Mouse (Mus musculus): ENCODE measurements at regions not wholly inside any gene's neighbourhood (a gene's known extent, or its start where the extent isn't known, plus 50 kb on each side); places are given as distances from the start of the nearest gene placed in this dataset.

DNA sequence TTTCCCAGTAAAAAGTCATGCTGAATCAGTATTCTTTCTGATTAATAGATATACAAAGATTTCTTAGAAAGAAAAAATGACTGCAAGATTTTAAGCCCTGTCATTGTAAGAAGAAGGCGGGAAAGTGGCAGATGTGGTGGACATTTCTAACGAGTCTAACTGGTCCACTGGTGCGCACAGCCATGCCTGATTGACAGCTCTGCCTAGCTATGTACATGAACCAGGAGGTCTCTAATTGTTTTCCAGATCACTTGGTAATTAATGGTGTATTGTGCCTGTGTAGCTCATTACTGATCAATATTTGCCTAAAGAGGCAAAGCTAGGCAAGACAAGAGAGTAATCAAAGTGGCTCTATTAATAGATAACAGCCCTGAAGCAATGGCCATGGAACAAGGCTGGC, 227.5 kb upstream of the Ndst3 start:
- no peak for DNase-seq

DNA sequence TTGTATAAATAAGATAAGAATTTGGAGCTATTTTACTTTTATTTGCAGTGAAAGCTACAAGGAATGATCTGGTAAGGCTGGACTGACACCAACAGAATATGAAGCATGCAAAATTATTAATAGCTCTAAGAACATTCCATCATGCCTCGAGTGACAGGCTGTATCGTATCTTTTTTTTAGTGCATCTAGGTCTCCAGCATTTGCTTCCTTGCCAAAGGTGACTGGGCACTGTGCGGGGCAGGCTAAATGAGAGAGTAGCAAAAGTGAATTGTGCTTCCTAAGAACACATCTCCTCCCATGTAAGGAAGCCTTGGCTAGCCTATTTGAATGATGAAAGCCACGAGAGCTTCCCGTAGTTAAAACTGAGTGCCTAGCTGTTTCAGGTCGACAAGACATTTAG, 261.5 kb upstream of the Ndst3 start:
- no peak for DNase-seq

DNA sequence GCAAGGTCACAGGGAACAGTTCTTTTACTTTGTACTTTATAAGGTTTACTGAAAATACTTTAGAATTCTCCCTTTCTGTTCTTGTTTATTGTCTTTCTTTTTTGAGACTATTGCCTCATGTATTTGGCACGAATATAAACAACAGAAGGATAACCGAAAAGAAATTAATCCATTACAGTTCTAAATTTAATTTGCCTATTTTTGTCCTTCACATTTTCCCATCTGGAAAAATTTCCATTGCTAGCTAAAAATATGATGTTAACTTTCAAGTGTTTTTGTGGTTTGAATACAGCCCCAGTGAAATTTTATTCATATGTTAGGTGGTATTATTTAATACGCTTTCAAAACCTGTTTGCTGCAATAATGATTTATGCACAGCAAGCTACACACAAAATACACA, 276.7 kb upstream of the Ndst3 start:
- no peak for DNase-seq

DNA sequence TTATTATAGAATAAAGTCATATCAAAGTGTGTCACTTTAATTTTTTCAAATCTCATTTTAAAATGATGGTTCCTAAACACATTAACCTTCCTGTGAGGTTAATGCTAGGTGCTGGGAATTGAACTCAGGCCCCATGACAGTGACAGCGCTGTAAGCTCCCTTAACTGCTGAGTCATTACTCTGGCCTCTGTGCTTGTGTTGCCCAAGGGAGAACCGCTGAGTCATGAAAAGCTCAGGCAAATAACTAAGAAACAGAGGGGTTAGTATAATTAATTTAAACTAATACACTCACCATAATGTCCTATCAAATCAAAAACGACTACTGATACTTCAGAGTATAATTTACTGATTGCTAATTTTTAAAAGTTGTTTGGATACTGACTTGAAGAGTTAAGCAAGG, 281.7 kb upstream of the Ndst3 start:
- DNase-seq: no peak

DNA sequence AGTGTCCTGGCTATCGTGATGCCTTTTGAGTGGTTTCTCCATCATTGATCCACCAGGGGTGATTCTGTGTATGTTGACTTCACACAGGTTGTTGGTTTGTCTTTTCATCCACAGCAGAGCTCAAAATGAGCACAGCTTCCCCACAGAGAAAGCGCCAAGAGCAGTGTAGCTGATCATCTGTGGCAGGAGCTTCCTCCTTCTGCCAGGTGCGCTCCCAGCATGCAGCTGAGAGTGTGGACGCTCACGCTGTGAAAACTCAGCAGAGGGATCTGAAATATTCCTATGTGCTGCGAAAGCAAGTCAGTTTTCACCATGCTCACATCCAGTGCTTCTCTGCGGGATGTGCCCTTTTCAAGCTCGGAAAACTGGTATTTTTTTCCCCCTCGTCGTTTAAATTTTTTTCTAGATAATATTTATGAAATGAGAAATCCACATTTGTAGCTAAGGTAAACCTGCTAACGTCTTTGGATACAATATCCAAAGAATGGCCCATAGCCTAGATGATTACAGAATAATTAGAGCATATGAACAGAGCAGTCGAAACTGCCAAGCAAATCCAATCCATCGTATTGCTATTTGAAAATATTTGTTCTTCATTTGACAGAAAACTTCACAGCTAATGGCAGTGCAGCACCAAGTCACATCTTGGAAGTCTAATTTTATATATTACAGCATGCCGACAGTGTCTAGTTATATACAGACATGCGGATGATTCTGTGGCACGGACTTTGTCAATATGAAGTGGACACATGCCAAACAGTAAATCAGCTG, 283.3 kb upstream of the Ndst3 start:
- DNase-seq: no peak

DNA sequence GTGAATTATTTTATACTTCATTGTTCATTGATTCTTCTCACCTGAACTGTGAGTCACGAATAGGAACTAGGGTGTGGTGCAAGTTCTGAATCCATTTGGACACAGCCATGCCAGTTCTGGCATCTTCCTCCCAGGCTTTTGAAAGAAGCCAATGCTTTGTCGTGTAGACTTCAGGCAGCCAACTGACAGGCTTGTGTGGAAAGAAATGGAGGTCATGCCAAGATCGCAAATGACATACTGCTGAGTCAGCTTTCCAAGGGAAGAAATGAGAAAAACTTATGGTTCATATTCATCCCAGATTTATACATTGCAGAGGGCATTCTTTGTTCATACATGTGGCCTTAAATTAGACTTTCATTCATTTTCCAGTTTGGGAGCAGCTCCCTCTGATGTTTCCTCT, 285.8 kb upstream of the Ndst3 start:
- DNase-seq: no peak

DNA sequence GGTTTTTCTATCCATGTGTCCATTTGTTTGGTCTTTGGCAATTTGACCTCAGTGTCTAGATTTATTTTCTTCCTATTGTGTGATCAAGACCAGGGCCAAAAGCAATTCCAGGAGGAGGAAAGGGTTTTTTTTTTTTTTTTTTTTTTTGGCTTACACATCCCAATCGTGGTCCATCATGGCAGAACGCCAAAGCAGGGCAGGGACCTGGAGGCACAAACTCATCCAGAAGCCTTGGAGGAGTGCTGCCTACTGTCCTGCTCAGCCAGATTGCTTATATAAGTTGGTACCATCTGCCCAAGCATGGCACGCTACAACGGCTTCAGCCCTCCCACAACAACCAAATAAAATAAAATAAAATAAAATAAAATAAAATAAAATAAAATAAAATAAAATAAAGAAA, 286.5 kb upstream of the Ndst3 start:
- no peak for DNase-seq

DNA sequence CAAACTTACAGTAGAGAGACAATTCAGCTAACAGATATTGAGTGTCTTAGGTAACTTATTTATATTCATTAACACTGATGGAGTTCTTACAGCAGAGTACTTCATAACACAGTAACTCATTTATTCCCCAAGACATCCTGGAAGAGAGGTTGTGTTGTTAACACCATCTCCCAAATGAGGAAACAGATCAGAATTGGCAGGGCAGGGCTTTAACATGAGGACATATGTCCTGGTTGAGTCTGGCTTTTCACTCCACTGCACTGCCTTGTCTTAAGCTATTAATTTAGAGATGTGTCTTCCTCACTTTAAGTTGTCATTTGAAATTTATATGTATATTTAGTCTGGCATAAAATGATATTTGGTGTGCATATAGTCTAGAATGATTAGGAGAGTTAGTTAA, 292.4 kb upstream of the Ndst3 start:
- no peak for DNase-seq

DNA sequence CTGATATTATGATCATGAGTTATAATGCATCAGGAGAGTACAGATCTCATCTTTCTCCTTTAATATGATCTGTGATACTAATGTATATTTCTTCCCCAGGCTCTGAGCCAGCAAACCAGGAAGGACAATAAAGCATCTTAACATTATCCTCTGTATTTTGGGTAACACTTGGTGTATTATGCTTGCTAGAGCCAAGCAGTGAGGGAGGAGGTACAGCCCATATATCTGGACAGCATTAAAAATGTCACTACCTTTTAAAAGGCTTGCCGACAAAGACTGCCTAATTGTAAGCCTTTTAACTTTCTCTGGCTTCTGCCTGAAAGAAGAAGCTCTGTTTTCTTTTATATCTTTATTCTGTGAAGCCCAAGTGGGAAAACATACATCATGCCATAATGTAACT, 292.9 kb upstream of the Ndst3 start:
- no peak for DNase-seq

DNA sequence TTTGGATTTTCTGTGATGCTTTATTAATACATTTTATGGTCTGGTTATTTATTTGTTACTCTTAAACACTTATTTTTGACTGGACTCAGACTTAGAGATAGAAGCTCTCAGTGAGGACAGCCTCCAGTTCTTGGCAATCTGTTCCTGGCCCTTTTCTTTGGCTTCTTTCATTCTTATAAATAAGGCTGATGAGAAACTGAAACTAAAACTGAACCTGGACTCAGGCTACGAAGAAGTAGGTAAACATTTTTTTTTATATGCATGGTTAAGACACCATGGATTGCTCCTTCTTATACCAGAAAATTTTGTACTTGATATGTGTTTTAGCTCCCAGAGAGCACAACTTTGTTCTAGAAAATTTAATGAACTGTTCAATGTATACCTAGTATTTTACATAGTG, 293.4 kb upstream of the Ndst3 start:
- DNase-seq: no peak

DNA sequence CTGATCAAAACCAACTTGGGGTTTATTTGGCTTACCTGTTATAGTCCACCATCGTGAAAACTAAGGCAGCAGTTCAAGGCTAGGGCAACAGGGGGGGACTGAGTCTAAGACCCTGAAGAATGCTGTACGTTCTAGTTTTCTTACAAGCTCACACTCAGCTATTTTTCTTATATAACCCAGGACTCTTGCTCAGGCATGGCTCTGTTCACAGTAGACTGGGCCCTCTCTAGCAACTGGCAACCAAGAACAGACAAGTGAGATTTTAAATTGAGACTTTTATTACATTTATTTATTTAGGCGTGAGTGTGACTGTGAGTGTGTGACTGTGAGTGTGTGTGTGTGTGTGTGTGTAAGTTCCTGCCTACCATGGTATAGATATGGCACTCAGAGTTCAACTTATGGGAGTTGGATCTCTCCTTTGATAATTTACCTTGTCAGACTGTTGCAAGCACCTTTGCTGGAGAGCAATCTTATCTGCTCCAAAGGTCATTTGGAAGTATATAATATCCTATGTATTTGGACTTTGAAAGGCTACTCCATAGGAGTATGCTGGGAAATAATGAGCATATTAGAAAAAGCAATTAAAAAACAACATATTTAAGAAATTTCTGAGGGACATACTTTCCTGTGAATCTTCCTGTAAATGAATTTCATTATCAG, 309.4 kb upstream of the Ndst3 start:
- DNase-seq: no peak

DNA sequence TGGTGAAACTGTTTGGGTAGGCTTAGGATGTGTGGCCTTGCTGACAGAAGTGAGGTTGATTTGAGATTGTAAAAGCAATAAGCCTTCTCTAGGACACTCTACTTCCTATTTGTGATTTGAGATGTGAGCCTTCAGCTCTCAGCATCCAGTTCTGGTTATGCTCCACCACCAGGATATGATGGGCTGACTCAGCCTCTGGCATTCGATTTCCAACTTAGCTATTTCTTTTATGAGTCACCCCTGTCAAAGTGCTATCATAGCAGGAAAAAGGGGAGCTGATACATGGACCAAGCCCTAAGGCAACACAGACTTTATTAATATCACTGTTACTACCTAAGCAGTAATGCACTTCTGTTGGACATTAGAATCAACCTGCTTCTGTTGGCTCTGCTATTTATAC, 310.2 kb upstream of the Ndst3 start:
- DNase-seq: no peak

DNA sequence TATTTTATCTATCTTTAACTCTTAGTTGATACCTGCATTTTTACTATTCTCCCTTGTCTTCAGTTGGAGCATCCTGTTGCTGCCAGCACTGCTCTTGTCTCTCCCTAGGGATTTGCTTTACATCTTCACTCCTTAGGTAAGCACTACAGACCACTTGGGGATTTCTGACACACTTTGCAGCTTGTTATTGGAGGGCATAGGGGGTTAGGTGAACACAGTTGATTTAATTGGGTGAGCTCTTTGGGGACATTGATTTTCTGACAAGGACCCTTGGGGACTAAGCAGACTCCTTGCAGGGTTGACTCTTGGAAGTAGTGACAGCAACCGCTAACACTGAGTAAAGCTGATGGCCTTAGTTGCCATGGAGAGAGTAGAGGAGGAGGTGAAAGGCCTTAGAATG, 309.0 kb upstream of the Tram1l1 start:
- DNase-seq: no peak

DNA sequence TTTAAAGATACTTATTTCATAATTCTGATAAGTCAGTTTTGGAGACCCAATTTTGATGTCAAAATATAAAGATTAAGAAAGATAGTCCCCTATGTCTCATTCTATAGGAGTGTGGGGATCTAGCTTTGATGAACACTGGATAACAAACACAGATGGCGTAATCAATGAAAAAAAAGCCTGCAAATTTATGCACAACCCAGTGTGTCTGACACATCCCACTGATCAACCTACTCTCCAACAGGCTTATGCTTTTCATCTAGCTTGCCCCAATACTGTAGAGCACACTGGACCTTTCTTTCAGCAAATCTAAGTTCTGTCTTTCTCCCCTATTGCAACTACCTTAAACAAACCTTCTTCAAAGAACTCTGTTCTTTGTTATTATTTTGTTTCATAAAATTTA, 302.0 kb upstream of the Tram1l1 start:
- DNase-seq: no peak

DNA sequence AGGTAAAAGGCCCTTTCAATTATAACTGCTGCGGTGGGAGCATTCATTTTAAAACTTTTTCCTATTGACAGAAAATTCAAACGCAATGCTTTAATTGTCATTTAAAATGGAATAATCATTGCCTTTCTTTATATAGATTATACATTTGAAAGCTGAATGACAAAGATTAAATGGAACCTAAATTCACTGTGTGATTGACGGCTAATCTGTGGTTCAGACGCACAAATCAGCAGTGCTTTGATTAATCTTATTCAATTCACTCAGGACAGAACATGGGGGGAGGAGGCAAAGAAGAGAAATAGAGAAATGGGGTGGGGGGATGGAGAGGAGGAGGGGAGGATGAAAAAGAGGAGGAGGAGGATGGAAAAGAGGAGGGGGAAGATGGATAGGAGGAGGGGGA, 294.5 kb upstream of the Tram1l1 start:
- no peak for DNase-seq

DNA sequence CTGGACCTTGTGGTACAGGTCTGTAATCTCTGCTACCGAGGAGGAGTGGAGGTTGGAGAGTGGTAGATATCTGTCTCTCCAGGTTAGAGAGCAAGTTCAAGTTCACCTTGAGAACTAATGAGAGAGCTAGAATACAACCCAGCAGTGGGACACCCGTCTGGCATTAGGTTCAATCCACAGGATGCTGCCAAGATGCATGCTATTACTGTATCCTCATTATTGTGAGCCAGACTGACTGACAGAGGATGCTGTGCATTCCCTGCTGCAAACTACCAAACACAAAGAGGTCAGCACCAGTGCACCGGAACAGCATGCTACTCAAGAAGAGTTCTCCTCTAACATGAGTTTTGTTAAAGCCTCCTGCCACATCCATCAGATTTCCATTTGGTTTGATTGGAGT, 253.6 kb upstream of the Tram1l1 start:
- no peak for DNase-seq

DNA sequence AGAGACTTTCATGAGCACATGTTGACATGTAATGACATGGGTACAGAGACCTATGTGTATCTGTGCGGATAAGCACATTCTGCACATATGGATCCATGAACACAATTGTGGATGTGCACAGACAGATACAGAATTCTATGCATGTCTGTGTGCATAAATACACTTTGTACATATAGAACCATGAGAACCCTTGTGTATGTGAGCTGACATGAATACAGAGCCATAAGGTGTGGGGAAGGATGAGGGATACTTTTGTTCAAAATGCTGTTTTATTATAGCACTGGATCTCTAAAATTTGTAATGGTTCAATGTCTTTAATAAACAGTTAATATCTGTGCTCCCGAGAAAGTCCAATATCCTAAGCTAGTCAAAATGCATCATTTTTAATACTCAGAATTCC, 253.1 kb upstream of the Tram1l1 start:
- DNase-seq: no peak

DNA sequence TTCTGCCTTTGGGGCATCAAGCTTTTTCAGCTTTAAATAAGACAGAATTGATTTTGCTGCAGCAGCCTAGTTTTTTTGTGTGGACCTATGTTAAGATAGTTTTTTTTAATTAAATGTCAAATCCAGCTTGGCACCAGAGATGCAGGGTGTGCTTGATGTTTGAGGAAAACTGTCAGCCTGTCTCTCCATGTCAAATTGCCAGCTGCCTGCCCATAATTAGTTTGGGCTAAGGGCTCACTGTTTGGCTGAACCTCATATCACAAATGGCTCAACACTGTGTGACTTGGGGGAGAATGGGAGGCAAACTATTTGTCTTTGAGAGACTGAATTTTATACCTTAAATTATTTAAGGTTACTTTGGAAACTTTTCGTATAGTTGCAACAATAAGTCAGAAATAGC, 252.7 kb upstream of the Tram1l1 start:
- DNase-seq: no peak

DNA sequence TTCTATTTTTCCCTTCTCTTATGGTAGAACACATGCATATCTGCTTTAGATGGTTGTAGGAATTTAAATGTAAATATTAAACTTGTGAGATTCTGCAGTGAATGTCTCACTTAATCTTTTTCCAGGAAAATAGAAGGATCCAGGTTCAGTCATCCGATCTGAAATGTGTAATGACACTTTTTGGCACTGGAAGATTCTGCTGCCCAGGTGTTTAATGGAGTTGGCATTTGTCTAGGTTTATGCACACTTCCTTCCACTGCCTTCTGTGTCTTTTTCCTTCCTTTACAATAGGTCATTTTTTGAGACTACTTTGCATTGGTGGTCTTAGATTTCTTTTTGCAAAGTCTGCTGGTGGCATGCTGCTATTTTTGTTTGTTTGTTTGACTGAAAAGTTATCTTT, 251.5 kb upstream of the Tram1l1 start:
- DNase-seq: no peak

DNA sequence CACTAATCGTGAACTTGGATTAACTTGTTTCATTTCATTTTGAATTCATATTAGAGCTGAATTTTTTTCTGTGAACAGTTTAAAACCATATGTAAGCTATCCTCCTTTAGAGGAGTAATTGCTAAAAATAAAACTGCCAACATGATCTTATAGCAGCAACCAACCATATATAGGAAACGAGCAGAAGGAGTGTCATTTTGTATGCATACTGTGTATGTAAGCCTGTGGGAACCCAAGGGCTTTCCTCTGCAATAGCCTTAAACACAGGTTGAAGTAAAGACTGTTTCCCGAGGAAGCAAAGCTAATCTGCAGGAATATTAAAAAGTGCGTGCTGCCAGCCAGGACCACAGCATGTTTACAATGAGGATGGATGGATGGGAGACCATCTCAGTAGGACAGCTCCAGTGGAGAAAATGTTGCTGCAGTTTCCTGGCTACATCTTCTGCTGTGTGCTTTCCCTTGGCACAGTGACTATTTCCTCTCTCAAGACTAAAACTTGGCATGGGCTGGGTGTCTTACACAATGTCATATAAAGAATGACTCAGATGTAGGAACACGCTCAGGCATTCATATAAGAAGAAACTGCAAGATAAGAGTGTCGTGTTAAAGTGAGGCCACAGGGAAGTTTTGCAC, 244.6 kb upstream of the Tram1l1 start:
- no peak for DNase-seq

DNA sequence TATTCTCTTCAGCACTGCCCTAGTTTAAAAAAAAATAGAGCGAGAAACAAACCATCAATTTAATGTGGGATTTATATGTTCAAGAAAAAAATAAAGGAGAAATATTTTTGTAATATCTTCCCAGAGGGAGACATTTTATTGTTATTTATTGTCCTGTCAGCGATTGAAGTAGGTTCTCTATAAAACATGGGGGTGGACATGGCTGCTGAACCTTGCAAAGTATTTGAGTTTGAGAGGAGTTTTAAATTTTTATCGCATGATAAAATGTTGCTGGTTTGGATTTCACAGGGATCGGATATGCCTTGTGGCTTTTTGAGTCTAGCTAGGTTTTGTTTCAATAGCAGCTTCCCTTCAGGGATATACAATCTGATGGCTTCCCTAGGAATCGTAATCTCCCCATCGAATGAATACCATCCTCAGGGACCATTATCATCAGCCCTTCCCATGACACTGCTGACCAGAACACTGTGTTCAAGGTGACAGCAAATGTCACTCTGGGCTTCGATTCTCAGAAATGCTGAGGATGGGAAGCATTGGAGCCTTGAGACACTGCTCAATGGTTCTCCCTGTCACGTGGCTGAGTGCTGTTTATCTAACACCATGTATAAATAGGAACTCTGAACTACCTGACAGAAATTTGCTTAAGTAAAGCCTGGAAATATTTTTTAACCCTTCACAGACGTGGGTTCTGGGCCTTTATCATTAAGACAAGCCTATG, 228.1 kb upstream of the Tram1l1 start:
- no peak for DNase-seq

DNA sequence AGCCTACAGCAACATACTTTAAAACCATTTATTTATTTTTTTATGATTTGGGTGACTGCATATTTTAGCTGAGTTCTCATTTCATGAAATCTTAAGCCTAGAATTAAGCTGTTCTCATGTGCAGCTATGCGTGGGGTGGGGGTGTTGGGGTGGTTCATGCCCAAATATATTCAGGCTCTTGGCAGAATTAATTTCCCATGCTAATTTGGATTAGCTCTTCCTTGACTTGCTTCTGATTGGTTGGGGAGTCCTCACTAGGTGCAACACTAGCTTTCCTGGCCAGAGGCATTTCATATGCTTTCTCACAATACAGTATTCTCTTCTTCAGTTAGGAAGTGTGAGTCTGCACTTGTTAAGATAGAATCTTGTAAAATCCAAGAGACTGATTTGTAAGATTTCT, 206.7 kb upstream of the Tram1l1 start:
- no peak for DNase-seq

DNA sequence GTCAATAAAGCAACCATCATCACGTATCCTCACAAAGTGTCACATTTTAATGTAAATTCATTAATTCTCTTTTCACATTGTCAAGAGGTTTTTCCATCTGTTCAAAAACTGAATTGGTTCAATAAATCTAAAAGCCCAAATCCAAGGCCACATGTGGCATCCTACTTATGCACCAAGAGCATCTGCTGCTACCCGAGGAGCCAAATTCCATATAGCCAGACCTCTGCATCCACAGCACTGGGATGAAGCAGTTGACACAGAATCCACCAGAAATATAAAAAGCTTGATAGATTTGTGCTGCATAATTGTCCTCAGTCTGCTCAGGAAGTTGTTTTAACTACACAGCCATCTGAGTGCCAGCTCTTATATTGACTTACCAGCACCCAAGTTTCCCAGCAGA, 164.4 kb upstream of the Tram1l1 start:
- no peak for DNase-seq
